In genomic region chr11:25872983-25873382, GRCm38 (mm10) we compare ENCODE assay signal across 21 mouse cellular contexts.
"Had no signal": no experiment of that assay in that cellular context is flagged by ENCODE, and none has a peak within 500 bp of the region (broad histone marks: within the 10 kb centered on the region; RNA-seq: fewer than 3 reads in every experiment).

No protein-coding gene starts in this region.

- DNase-seq: kidney, adult 18-20 months; kidney, adult 9 months; kidney, postnatal 14 days; kidney, postnatal 4 days; liver; lung, adult 18-20 months; lung, postnatal 10 days; lung, postnatal 4 days; right cerebral cortex, adult 18-20 months; right cerebral cortex, postnatal 25 days; spleen, adult 18-20 months; thymus, postnatal 25 days had no signal

- H3K36me3 ChIP-seq: limb, embryonic 10.5 days; limb, embryonic 13.5 days; liver, embryonic 12.5 days; liver, embryonic 15.5 days; lung, embryonic 15.5 days; neural tube, embryonic 13.5 days; stomach, embryonic 15.5 days had no signal

- ATAC-seq: liver, embryonic 12.5 days had no signal

- H3K27me3 ChIP-seq: limb, embryonic 13.5 days; liver, embryonic 12.5 days; liver, embryonic 15.5 days; lung, embryonic 15.5 days; neural tube, embryonic 13.5 days; stomach, embryonic 15.5 days had no signal

- H3K4me1 ChIP-seq: limb, embryonic 10.5 days; liver, embryonic 12.5 days; liver, embryonic 15.5 days; lung, embryonic 15.5 days; stomach, embryonic 15.5 days had no signal

- H3K9ac ChIP-seq: limb, embryonic 13.5 days; liver, embryonic 12.5 days; liver, embryonic 15.5 days; lung, embryonic 15.5 days; neural tube, embryonic 13.5 days; stomach, embryonic 15.5 days had no signal

- H3K9me3 ChIP-seq: limb, embryonic 10.5 days; limb, embryonic 13.5 days; liver, embryonic 12.5 days; liver, embryonic 15.5 days; lung, embryonic 15.5 days; neural tube, embryonic 13.5 days; stomach, embryonic 15.5 days had no signal

- H3K4me3 ChIP-seq: limb, embryonic 10.5 days; limb, embryonic 13.5 days; liver, embryonic 12.5 days; liver, embryonic 15.5 days; lung, embryonic 15.5 days; myocyte; neural tube, embryonic 13.5 days; stomach, embryonic 15.5 days had no signal

- H3K27ac ChIP-seq: limb, embryonic 10.5 days; limb, embryonic 13.5 days; liver, embryonic 12.5 days; liver, embryonic 15.5 days; lung, embryonic 15.5 days; stomach, embryonic 15.5 days had no signal

- H3K4me2 ChIP-seq: limb, embryonic 13.5 days; liver, embryonic 12.5 days; liver, embryonic 15.5 days; lung, embryonic 15.5 days; midbrain, embryonic 11.5 days; neural tube, embryonic 13.5 days; stomach, embryonic 15.5 days had no signal
